ENCODE assay signal across 25 mouse cellular contexts in the genomic region with DNA sequence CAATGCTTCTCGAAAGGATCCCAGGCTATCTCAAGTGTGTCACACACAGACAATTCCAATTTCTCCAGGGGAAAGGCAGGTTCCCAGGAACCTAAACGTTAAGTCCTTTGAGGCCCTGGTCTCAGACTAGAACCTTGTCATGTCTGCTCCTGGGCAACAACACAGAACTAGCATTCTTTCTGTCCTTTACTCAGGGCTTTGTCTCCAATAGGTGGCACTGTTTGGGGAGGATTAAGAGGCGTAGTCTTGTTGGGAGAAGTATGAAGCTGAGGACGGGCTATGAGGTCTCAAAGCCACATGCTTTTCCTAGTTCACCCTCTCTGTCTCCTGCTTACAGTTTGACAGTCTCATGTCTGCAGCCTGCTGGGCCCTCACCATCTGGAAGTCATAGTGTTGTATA. TPM values are rescaled to one million over a fixed set of nuclear protein-coding genes. Genes with fewer than 3 reads are reported as not detected.
A peak's percentile ranks its signal among the peaks of the same experiment; 100 is the strongest.
DNase-seq lines count a peak whose midpoint lies in the region; ATAC-seq and TF ChIP-seq lines count a peak whose summit lies in the region.
"Had no signal": no experiment of that assay in that cellular context is flagged by ENCODE, and none has a peak within 500 bp of the region (broad histone marks: within the 10 kb centered on the region; RNA-seq: fewer than 3 reads in every experiment).

No protein-coding gene starts in this region.

- no peaks in the 10 kb centered on the region for H3K27me3 ChIP-seq in heart, adult 2 months (ENCODE audit: control insufficient read depth, insufficient read depth, low read length)
- H3K27me3 ChIP-seq in lung, postnatal 0 days (replicated peaks; ENCODE audit: insufficient read depth, low read length) = no peaks in the 10 kb centered on the region
- H3K27me3 ChIP-seq: heart, embryonic 15.5 days; limb, embryonic 13.5 days; liver, embryonic 13.5 days; neural tube, embryonic 12.5 days had no signal

- no peak overlapping the region for H3K9ac ChIP-seq in heart, adult 2 months (ENCODE audit: low read depth, low read length)
- no peak overlapping the region for H3K9ac ChIP-seq in lung, postnatal 0 days (replicated peaks; ENCODE audit: low read depth)
- H3K9ac ChIP-seq: heart, embryonic 15.5 days; hindbrain, embryonic 14.5 days; limb, embryonic 13.5 days; liver, embryonic 13.5 days; neural tube, embryonic 12.5 days had no signal

- no peaks in the 10 kb centered on the region for H3K9me3 ChIP-seq in lung, postnatal 0 days (ENCODE audit: low read length)
- H3K9me3 ChIP-seq: heart, embryonic 15.5 days; limb, embryonic 13.5 days; liver, embryonic 13.5 days; neural tube, embryonic 12.5 days had no signal

- DNase-seq in heart, adult 2 months = no peak
- DNase-seq in heart, postnatal 36 days = no peak
- no peak for DNase-seq in layer of hippocampus, adult 2 months (ENCODE audit: low spot score in 2 of 2)
- no peak for DNase-seq in layer of hippocampus, adult 11-12 months (ENCODE audit: low spot score)
- no peak for DNase-seq in lung, postnatal 0 days (ENCODE audit: low spot score)
- no peak for DNase-seq in lung, postnatal 36 days
- DNase-seq in ZHBTc4 (ENCODE audit: low read depth, low spot score) = peak; percentile 46
- no peak for DNase-seq in frontal cortex, postnatal 25 days (ENCODE audit: low spot score in 2 of 2)
- DNase-seq: adrenal gland, postnatal 10 days; cerebellum, adult 9-10 months; cerebellum, postnatal 36 days; kidney, adult 2 months; kidney, postnatal 10 days; liver, embryonic 13.5 days; midbrain, embryonic 14.5 days; right cerebral cortex, adult 18-20 months; thymus, adult 2 months; thymus, postnatal 36 days had no signal

- TF ChIP-seq CTCF in heart, adult 2 months (IDR thresholded peaks at IDR 0.05) = 0 out of 2 replicates have a peak, but pooled peaks have one; percentile 11
- peak; percentile 46 for TF ChIP-seq CTCF in layer of hippocampus, adult 2 months (conservative IDR thresholded peaks at IDR 0.05)
- peak; percentile 24; the same call in 1 of the 2 replicates for TF ChIP-seq CTCF in lung, postnatal 0 days (IDR thresholded peaks at IDR 0.05)

- peaks cover 3% of the 10 kb centered on the region for H3K4me1 ChIP-seq in heart, adult 2 months (ENCODE audit: control insufficient read depth, insufficient read depth, low read length)
- no peaks in the 10 kb centered on the region for H3K4me1 ChIP-seq in lung, postnatal 0 days (ENCODE audit: insufficient read depth, low read depth, low read length)

- no peak for TF ChIP-seq EP300 in heart, adult 2 months (IDR thresholded peaks at IDR 0.05; ENCODE audit: insufficient read depth, low read depth, low read length)
- TF ChIP-seq EP300 in lung, postnatal 0 days (IDR thresholded peaks at IDR 0.05) = no peak

- TF ChIP-seq POLR2A in heart, adult 2 months (IDR thresholded peaks at IDR 0.05; ENCODE audit: insufficient read depth, low read depth, low read length) = 0 out of 2 replicates have a peak, but pooled peaks have one; percentile 11

- WGBS in heart, adult 2 months = 90% methylated on average over 4 of the region's 4 CpGs
- 90% methylated on average over 4 of the region's 4 CpGs for WGBS in lung, postnatal 0 days

- no peak for ATAC-seq in lung, postnatal 0 days
- ATAC-seq: forebrain, embryonic 14.5 days; inflammation-experienced regulatory T-cells, adult 6 months had no signal

- no peak overlapping the region for H3K27ac ChIP-seq in heart, adult 2 months
- no peak overlapping the region for H3K27ac ChIP-seq in layer of hippocampus, adult 2 months
- no peak overlapping the region for H3K27ac ChIP-seq in lung, postnatal 0 days (ENCODE audit: low read length)
- H3K27ac ChIP-seq: heart, embryonic 15.5 days; hindbrain, embryonic 14.5 days; limb, embryonic 13.5 days; liver, embryonic 13.5 days; macrophage; neural tube, embryonic 12.5 days had no signal

- H3K4me3 ChIP-seq in heart, adult 2 months = no peak overlapping the region
- H3K4me3 ChIP-seq in layer of hippocampus, adult 2 months = no peak overlapping the region
- no peak overlapping the region for H3K4me3 ChIP-seq in lung, postnatal 0 days (ENCODE audit: low read depth, low read length)
- H3K4me3 ChIP-seq: heart, embryonic 15.5 days; limb, embryonic 13.5 days; liver, embryonic 13.5 days; neural tube, embryonic 12.5 days had no signal

- H3K79me2 ChIP-seq in heart, adult 2 months (replicated peaks; ENCODE audit: control insufficient read depth, insufficient read depth, low read length) = no peaks in the 10 kb centered on the region

- intact Hi-C loops in heart, adult 2 months (cut with DNase I) = loop anchor here (10.0 kb wide), 1 partner anchor 173 kb away; the partner anchor contains the start of gene Parp14
- intact Hi-C loops in heart, postnatal 36 days (cut with DNase I) = no loop called here

- no peak overlapping the region for H3K4me2 ChIP-seq in lung, postnatal 0 days (replicated peaks; ENCODE audit: low read depth, low read length)
- H3K4me2 ChIP-seq: heart, embryonic 15.5 days; hindbrain, embryonic 14.5 days; limb, embryonic 13.5 days; liver, embryonic 13.5 days; neural tube, embryonic 12.5 days had no signal

- H3K36me3 ChIP-seq in heart, adult 2 months (ENCODE audit: control insufficient read depth, insufficient read depth, low read length) = peaks cover 3% of the 10 kb centered on the region; the same call in 1 of the 2 replicates
- H3K36me3 ChIP-seq in lung, postnatal 0 days (ENCODE audit: insufficient read depth, low read length) = peaks cover 40% of the 10 kb centered on the region

RNA-seq across cellular contexts. Expression of gene Wdr5b, which starts 6.5 kb away (rescaled TPM):
- total RNA-seq in heart, adult 2 months (2021) = 1 to 10 TPM; 2.7 to 2.8 TPM
- 1.8 and 2.5 TPM in 2 replicates for polyA plus RNA-seq in heart, adult 2 months (2012; rRNA removed)
- 1 to 10 TPM; 2.7 to 3.2 TPM for total RNA-seq in heart, postnatal 36 days (2021)
- 1 to 10 TPM; 5.5 to 5.8 TPM for total RNA-seq in layer of hippocampus, adult 2 months (2021)
- 5.4 and 5.8 TPM in 2 replicates for polyA plus RNA-seq in lung, postnatal 0 days (2015; fragmentation: Nextera tagmentation; extraction: Ambion mirVana)

RNA-seq across cellular contexts. Expression of gene Fam162a, which starts 23.9 kb away (rescaled TPM):
- 100 to 1,000 TPM; 212 to 248 TPM for total RNA-seq in heart, adult 2 months (2021)
- 95.0 and 98.5 TPM in 2 replicates for polyA plus RNA-seq in heart, adult 2 months (2012; rRNA removed)
- 100 to 1,000 TPM; 230 to 246 TPM for total RNA-seq in heart, postnatal 36 days (2021)
- total RNA-seq in layer of hippocampus, adult 2 months (2021) = 10 to 100 TPM; 74.2 to 83.6 TPM
- 213 and 234 TPM in 2 replicates for polyA plus RNA-seq in lung, postnatal 0 days (2015; fragmentation: Nextera tagmentation; extraction: Ambion mirVana)

RNA-seq across cellular contexts. Expression of gene Ccdc58, which starts 23.9 kb away (rescaled TPM):
- 10 to 100 TPM; 31.1 to 33.3 TPM for total RNA-seq in heart, adult 2 months (2021)
- polyA plus RNA-seq in heart, adult 2 months (2012; rRNA removed) = 14.0 and 24.2 TPM in 2 replicates
- 10 to 100 TPM; 29.0 to 29.1 TPM for total RNA-seq in heart, postnatal 36 days (2021)
- total RNA-seq in layer of hippocampus, adult 2 months (2021) = 10 to 100 TPM; 22.1 to 22.5 TPM
- polyA plus RNA-seq in lung, postnatal 0 days (2015; fragmentation: Nextera tagmentation; extraction: Ambion mirVana) = 33.8 and 36.4 TPM in 2 replicates
